Mouse (Mus musculus): ENCODE measurements at regions not wholly inside any gene's neighbourhood (a gene's known extent, or its start where the extent isn't known, plus 50 kb on each side); places are given as distances from the start of the nearest gene placed in this dataset.
A peak's percentile ranks its signal among the peaks of the same experiment; 100 is the strongest.

DNA sequence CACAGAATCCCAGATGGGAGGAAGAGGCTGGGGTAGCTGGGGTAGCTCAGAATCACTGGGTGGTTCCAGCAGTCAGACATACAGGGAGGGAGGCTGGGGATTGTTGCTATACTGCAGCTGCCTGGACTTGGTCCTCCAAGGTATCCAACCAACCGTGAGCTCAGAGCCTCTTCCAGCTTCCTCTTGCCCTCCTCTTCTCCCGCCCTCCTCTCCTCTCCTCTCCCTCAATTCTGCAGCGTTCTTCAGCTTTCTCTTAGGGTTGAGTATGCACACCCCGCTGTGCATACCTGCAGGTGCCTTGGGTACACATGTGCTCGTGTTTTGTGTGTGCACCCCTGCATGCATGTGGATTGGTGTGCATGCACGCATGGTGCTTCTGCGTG, 81.6 kb downstream of the Cstad start:
- DNase-seq (ENCODE audit: low spot score) = no peak

DNA sequence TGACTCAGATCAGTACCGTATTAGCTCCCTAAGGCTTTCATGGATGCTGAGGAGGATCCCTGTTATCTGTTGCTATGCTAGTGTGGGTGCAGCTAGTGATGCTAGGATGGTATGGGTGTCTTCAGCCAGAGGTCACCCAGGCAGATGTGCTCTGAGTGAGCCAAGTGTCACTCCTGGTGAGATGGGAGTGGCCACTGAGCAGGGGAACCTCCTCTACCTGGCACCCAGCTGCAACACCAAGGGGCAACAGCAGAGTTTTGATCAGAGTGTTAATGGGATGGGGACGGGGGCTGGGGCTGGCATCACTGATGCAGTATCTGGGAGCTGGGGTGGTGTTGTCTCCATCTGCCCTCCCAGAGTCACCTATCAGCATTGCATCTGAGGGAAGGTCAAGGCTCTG, 81.0 kb downstream of the Cstad start:
- DNase-seq (ENCODE audit: low spot score) = no peak

DNA sequence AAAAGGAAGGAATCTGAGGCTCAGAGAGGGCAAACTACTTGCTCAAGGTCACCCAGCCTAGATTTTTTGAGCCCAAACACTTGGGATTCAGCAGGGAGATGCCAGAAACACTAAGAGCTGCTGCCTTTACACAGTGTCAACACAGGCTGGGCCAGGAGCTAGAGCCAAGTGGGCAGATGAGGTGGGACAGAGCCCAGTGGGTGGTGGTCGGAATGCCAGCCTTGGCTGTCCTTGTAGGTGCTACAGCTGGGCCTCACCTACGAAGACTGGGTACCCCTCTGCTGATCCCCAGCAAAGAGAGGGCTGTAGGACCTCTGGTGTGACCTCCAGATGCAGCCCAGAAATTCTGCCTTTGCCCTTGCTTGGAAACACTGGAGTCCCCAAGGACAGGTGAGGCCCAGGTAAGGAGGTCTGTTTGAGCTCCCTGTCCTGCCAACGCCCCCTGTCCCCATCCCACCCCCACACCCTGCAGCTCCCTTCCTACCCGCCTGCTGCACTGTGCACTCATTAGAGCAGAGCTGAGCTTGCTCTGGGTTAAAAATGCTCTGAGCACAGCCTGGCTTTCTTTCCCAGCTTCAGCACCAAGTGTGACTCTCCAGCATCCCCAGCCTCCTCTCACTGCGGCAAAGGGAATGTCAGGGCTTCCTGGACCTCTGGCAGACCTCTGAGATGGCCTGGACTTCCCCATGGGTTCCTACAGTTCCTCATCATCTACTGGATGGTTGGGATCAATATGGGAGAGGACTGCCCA, 76.2 kb downstream of the Cstad start:
- no peak for DNase-seq (ENCODE audit: low spot score)

DNA sequence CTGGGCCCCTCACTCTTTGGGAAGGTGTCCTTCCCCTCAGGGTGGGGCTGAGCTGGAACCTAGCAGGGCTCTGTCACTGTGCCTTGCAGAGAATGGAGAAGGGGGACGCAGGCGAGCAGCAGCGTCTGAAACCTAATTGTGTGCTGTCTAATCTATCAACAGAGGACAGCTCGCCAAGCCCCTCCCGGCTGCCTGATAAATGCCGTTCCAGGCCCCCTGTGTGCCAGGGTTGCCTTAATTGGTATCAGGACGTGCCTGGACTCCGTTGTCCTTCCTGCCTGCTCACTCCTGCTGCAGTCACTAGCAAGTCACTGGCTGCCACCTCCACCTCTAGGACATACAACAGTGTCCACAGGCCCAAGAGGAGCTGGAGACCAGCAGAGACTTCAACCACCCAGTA, 72.6 kb downstream of the Cstad start:
- DNase-seq (ENCODE audit: low spot score) = peak; percentile 74

DNA sequence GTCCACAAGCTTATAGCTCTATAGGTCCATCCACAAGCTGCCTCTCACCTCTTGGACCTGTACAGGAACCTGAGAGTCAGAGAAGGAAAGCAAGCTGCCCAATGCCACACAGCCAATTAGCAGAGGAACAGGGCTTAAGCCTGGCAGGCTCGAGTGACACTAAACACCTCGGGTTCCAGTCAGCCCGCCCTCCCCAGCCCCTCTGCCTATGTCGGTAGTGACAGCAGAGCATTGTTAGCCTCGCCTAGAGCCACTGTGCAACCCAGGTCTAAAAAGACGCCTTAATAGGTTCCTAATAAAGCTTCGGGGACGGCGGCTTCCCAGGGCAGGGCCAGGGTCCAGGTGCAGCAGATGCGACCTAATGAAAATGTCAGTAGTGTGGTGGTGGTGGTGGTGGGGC, 66.3 kb downstream of the Cstad start:
- DNase-seq (ENCODE audit: low spot score) = no peak

DNA sequence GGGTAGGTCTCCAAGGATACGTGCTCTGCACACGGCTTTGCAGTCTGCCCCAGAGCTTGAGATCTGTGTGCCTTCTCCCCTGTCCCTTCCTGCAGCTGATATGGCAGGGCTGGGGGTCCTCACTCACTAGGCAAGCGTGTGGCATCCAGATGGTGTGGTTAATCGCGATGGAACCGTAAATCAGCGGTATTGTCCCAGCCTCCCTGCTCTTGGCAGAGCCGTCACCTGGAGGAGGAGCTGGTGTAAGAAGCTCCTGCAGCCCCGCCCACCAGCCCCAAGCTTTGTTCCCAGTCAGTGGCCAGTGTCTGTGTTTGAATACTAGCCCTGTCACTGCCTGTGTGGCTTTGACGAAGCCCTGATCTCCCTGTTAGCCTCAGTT, 65.8 kb downstream of the Cstad start:
- peak; percentile 87 for DNase-seq (ENCODE audit: low spot score)

DNA sequence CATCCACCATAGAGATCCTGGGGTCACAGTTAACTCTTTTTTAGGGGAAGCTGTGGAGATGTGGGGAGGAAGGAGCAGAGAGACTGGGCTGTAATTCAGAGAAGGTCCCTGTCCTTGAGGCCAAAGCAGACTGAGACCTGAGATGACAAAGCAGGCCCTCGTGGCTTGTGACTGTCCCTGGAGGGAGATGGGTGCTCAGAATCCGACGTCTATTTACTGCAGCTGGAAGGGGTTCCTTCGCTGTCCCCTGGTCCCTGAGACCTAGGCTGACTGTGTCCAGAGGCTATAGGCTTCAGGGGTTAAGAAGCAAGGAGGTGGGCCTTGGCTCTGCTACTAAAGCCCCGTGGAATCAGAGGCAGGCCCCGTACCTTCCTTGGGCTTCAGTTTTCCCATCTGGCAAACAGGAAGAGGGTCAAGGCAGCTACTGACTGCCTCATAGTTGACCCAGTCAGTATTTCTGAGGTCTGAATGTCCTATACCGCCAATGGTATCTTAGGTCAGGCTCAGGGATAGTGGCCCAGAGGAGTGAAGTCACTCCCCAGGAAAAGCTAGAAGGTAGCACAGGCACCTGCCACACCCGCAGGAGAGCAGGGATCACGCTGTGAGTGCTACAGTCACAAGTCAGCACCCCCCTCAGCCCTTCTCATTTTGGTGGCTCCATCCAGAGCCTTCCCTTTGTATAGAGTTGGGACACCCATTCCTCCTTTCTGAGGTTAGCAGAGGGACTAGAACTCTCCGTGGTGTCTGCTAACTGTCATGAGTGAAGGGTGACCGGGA, 65.2 kb downstream of the Cstad start:
- DNase-seq (ENCODE audit: low spot score) = no peak

DNA sequence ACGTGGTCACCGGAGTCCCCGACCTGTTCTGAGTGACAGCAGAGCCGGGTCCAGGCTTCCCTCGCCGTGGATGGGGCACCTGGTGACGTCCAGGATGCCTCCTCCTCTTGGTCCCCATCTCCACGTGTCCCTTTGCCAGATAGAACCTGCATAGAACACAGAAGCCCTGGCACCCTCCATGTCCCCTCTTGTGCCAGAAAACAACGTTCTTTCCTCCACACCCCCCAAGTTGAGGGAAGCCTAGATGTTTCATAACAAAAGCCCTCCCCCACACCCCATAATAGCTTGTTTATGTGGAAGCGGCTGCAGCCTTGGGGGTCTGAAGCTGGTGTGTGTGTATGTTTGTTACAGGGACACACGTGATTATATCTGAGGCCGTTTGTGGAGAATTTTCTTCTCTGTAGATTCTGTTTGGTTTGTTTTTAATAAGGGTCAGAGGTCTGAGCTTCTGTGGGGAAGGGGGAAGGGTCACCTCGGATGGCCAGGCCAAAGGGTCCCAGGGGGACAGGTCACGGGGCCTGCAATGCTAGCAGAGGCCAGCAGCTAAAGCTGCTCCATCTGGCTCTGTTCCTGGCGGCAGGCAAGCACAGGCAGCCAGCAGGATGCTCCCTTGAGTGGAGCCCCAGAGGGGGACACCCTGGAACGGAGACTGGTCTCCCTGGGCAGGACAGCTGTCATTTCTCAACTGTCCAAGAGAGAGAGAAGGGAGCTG, 64.2 kb downstream of the Cstad start:
- peak; percentile 88 for DNase-seq (ENCODE audit: low spot score)

All from embryo, embryonic 10 days (tissue).